Mouse (Mus musculus) CD4-positive naive resting alpha-beta T cell, adult 76 days (primary cell): ENCODE measurements around the gene Arfip2. TPM values are rescaled to one million over a fixed set of nuclear protein-coding genes. Genes with fewer than 3 reads are reported as not detected.

Experiments used
- total RNA-seq: library from RNA; stranded (reverse); gene quantifications from one replicate; pipeline ENCODE4 v1.2.4, GENCODE M21; 2023

Gene Arfip2
- 34.6 TPM for total RNA-seq

GRCm38 (mm10) chr7:105640233-105640893 lies at the start of gene Arfip2, which contains the start of gene Gm45799:
Arfip2 (minus strand) TSS chr7:105640416.
Gm45799 (plus strand) TSS chr7:105640552.

GRCm38 (mm10) chr7:105650639-105651435 lies 10.6 kb upstream of the Arfip2 start, which contains the start of gene Dnhd1:
Dnhd1 (plus strand) TSS chr7:105650827.

GRCm38 (mm10) chr7:105639756-105640155 lies 460 bp downstream of the Arfip2 start, which contains the start of gene Timm10b:
Timm10b (plus strand) TSS chr7:105640056.

GRCm38 (mm10) chr7:105633127-105633800 lies 7.0 kb downstream of the Arfip2 start, which contains the start of gene Trim3:
Trim3 (minus strand) TSS chr7:105633571.

Other genes with a start within 250 kb of the Arfip2 start
- gene Fam160a2, start 240.4 kb downstream of the Arfip2 start, total RNA-seq = 31.0 TPM
- not detected for gene Cnga4, start 235.8 kb downstream of the Arfip2 start, total RNA-seq
- not detected for gene Cckbr, start 214.7 kb downstream of the Arfip2 start, total RNA-seq
- gene Cavin3, start 158.1 kb downstream of the Arfip2 start, total RNA-seq = not detected
- gene Smpd1, start 86.1 kb downstream of the Arfip2 start, total RNA-seq = 16.9 TPM
- gene Apbb1, start 58.8 kb downstream of the Arfip2 start, total RNA-seq = 2.1 TPM
- not detected for gene Hpx, start 40.3 kb downstream of the Arfip2 start, total RNA-seq
- 16.6 TPM for gene Trim3, start 6.8 kb downstream of the Arfip2 start, total RNA-seq
- gene Timm10b, start 360 bp downstream of the Arfip2 start, total RNA-seq = 54.6 TPM
- gene Gm45799, start 136 bp upstream of the Arfip2 start, total RNA-seq = 6.8 TPM
- 2.9 TPM for gene Dnhd1, start 10.4 kb upstream of the Arfip2 start, total RNA-seq
- 91.8 TPM for gene Ilk, start 96.2 kb upstream of the Arfip2 start, total RNA-seq
- gene Rrp8, start 97.0 kb upstream of the Arfip2 start, total RNA-seq = 22.4 TPM
- 182 TPM for gene Taf10, start 103.9 kb upstream of the Arfip2 start, total RNA-seq
- 64.8 TPM for gene Tpp1, start 111.8 kb upstream of the Arfip2 start, total RNA-seq
- not detected for gene Dchs1, start 147.2 kb upstream of the Arfip2 start, total RNA-seq
- gene Mrpl17, start 170.7 kb upstream of the Arfip2 start, total RNA-seq = 43.1 TPM